Mouse (Mus musculus): Measurements from ENCODE around the gene Zfp931. TPM values are rescaled to one million over a fixed set of nuclear protein-coding genes. Genes with fewer than 3 reads are reported as not detected.
A peak's percentile ranks its signal among the peaks of the same experiment; 100 is the strongest.
"Not testable (repeated sequence)": the region's sequence is repeated elsewhere in the genome, so short reads cannot be mapped to it uniquely, and the experiment has no call there.

Zfp931 gene
- polyA plus RNA-seq, 1 experiment from 2014 or later: 18.8 TPM

DNA sequence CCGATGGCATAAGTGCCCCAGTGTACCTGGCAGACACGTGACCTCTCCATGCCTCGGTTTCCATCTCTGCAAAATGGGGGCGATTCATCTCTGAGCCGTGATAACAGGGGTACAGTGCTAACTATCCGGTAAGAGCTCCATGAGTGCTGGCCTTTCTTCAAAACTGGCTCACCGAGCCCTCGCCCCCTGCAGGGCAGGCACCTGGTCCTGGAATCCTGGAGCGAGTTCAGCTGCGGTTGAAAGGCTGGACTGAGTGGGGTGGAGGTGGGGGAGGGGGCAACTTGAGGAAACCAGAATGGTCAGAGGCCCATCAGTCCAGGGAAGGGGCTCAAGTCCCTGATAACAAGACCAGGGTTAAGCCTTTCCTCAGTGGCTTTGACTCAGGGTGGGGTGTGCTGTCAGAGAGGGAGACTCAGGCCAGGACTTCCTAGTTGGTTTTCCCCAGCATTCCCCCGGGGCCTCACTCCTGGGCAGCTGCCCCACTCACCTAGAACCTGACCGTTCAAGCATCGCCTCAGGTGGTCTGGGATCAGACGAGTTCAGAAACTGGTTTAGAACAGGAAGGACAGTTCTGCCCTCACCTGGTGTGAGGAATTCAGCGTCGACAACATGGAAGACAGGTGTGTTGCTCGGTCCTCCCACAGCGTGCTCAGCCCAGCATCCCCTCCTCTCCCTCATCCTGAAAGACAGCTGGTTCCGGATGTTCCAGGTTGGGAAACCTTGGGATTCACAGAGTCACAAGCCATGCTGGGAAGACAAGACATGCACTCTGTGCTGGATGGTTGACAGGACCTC lies 41.5 kb upstream of the Zfp931 start:
- Histone ChIP-seq H3K9me3 (replicated peaks; ENCODE audit: control insufficient read depth, low read length) (no peaks in the 10 kb centered on the region), H3K27me3 (ENCODE audit: control insufficient read depth, insufficient read depth, low read length) (peaks cover 14% of the 10 kb centered on the region; the same call in 1 of the 2 replicates), H3K9ac (ENCODE audit: low read length) (no peak overlapping the region), H3K4me3 (replicated peaks; ENCODE audit: low read length) (peak overlapping the region; percentile 43), H3K4me1 (ENCODE audit: control insufficient read depth, insufficient read depth, low read length) (peaks cover 7% of the 10 kb centered on the region; the same call in 1 of the 2 replicates), H3K36me3 (ENCODE audit: control insufficient read depth, insufficient read depth, low read length) (no peaks in the 10 kb centered on the region), H3K4me2 (ENCODE audit: low read depth, low read length) (peak overlapping the region; percentile 85), H3K27ac (ENCODE audit: low read length) (no peak overlapping the region)
- WGBS: 25% methylated on average over 19 of the region's 19 CpGs
- no peak for ATAC-seq (ENCODE audit: insufficient read depth, low FRiP score)

DNA sequence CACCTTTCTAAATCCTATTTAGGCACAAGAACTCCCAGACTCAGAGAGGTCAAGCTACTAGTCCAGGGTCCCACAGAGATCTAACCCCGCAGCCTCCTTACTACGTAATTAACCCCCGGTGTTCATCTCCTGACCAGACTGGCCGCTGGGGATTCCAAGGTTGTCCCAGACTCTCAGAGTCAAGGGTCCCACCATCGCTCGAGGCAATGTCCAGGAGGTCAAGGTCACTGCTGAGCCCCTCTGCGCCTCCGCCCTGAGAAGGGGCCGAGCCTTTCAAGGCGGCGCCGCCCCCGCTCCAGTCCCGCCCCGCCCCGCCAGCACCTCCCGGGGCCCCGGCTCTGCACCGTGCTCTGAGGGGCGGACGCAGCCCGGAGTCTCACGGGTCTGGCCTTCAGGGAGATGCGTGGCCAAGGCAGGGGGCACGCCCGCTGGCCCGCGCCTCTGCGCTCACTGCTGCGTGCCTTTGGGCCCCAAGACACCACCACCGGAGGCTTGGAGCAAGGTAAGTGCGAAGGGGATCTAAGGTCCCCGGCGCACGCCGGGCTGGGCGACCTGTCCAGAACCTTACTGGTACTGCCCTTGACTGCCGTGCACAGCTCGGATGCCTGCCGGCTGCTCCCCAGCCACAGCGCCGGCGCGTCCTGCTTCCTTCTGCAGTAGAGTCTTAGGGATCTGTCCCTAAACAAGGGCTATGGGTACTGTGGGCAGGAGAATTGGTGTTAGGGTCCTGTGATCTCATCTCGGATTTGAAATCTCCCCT lies 40.7 kb upstream of the Zfp931 start, which contains the start of gene Phactr3:
Phactr3 (plus strand) TSS at position 175 of the 760 bp plus-strand sequence.
- no peaks in the 10 kb centered on the region for H3K36me3 ChIP-seq (ENCODE audit: control insufficient read depth, insufficient read depth, low read length)
- H3K27ac ChIP-seq (ENCODE audit: low read length): no peak within 1 kb of the TSS
- no peaks in the 10 kb centered on the region for H3K9me3 ChIP-seq (replicated peaks; ENCODE audit: control insufficient read depth, low read length)
- H3K9ac ChIP-seq (ENCODE audit: low read length): peak within 1 kb of the TSS; percentile 65
- H3K4me2 ChIP-seq (ENCODE audit: low read depth, low read length): peak within 1 kb of the TSS; percentile 85
- peak; percentile 71 for ATAC-seq (ENCODE audit: insufficient read depth, low FRiP score)
- peaks cover 7% of the 10 kb centered on the region; the same call in 1 of the 2 replicates for H3K4me1 ChIP-seq (ENCODE audit: control insufficient read depth, insufficient read depth, low read length)
- 2% methylated on average over 45 of the region's 45 CpGs for WGBS
- H3K4me3 ChIP-seq (replicated peaks; ENCODE audit: low read length): peak within 1 kb of the TSS; percentile 43
- peaks cover 14% of the 10 kb centered on the region; the same call in 1 of the 2 replicates for H3K27me3 ChIP-seq (ENCODE audit: control insufficient read depth, insufficient read depth, low read length)

DNA sequence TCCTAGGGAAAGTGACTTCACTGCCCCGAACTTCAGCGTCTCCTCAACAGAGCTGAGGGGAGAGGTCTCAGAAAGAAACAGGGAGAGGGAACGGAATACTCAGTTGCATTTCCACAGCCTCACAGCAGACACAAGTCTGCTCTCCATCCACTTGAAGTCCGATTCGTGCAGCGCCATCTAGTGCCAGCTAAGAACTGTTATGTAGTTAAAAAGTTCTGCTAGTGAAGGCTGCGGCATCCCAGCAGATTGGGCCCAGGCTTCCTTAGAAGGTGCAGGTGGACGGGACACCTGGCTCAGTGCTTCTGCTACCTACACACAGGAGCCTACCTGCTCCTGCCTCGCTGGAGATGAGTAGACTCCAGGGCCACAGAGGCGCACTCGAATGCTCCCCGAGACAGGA lies 39.7 kb upstream of the Zfp931 start:
- 26% methylated on average over 12 of the region's 12 CpGs for WGBS
- H3K4me1 ChIP-seq (ENCODE audit: control insufficient read depth, insufficient read depth, low read length): peaks cover 7% of the 10 kb centered on the region; the same call in 1 of the 2 replicates
- peaks cover 14% of the 10 kb centered on the region; the same call in 1 of the 2 replicates for H3K27me3 ChIP-seq (ENCODE audit: control insufficient read depth, insufficient read depth, low read length)
- H3K4me2 ChIP-seq (ENCODE audit: low read depth, low read length): no peak overlapping the region
- no peak overlapping the region for H3K27ac ChIP-seq (ENCODE audit: low read length)
- ATAC-seq (ENCODE audit: insufficient read depth, low FRiP score): no peak
- H3K9me3 ChIP-seq (replicated peaks; ENCODE audit: control insufficient read depth, low read length): no peaks in the 10 kb centered on the region
- H3K4me3 ChIP-seq (replicated peaks; ENCODE audit: low read length): no peak overlapping the region
- H3K9ac ChIP-seq (ENCODE audit: low read length): no peak overlapping the region
- H3K36me3 ChIP-seq (ENCODE audit: control insufficient read depth, insufficient read depth, low read length): no peaks in the 10 kb centered on the region

DNA sequence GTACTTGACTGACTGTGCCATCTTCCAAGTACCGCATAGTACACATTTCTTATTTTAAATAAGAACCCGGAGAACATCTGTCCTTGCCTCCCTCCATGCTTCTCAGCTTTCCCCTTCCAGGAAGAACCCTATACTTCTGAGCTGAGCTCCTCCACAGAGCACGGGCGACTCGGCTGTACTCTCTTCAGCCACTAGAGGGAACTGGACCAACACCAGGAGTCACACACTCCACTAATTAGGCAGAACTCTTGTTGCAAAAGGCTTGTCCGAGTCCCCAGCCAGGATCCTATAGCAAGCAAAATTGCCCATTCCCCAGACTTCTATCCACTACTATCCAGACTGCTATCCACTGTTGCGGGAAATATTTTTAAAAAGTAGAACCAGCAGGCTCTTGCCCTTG lies 23.7 kb upstream of the Zfp931 start:
- H3K9me3 ChIP-seq (replicated peaks; ENCODE audit: control insufficient read depth, low read length): no peaks in the 10 kb centered on the region
- 13% methylated on average over 7 of the region's 7 CpGs for WGBS
- H3K27me3 ChIP-seq (ENCODE audit: control insufficient read depth, insufficient read depth, low read length): no peaks in the 10 kb centered on the region
- no peak overlapping the region for H3K4me3 ChIP-seq (replicated peaks; ENCODE audit: low read length)
- no peak; the same call in 1 of the 2 replicates for ATAC-seq (ENCODE audit: insufficient read depth, low FRiP score)
- no peak overlapping the region for H3K9ac ChIP-seq (ENCODE audit: low read length)
- H3K36me3 ChIP-seq (ENCODE audit: control insufficient read depth, insufficient read depth, low read length): no peaks in the 10 kb centered on the region
- H3K27ac ChIP-seq (ENCODE audit: low read length): no peak overlapping the region
- no peak overlapping the region for H3K4me2 ChIP-seq (ENCODE audit: low read depth, low read length)
- no peaks in the 10 kb centered on the region for H3K4me1 ChIP-seq (ENCODE audit: control insufficient read depth, insufficient read depth, low read length)

DNA sequence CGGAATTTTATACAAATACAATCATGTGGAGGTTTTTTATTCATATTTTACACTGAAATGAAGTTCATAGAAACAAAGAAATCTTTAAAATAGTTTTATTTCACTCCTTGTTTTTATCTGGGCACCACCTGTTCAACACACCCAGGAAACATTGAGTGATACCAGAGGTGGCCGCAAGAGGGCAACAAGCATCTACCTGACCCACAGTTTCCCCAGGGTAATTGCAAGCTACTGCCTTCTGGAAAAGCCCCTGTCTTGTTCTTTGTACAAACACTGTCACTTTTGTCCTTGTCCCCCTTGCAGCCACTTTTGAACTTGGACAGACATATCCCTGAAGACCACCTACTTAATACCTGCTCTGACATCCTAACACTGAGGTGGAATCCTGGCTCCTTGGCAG lies 19.7 kb upstream of the Zfp931 start:
- Histone ChIP-seq H3K27ac (ENCODE audit: low read length) (no peak overlapping the region), H3K36me3 (ENCODE audit: control insufficient read depth, insufficient read depth, low read length) (no peaks in the 10 kb centered on the region), H3K27me3 (ENCODE audit: control insufficient read depth, insufficient read depth, low read length) (no peaks in the 10 kb centered on the region), H3K4me3 (replicated peaks; ENCODE audit: low read length) (no peak overlapping the region), H3K9me3 (replicated peaks; ENCODE audit: control insufficient read depth, low read length) (no peaks in the 10 kb centered on the region), H3K4me2 (ENCODE audit: low read depth, low read length) (no peak overlapping the region), H3K9ac (ENCODE audit: low read length) (no peak overlapping the region), H3K4me1 (ENCODE audit: control insufficient read depth, insufficient read depth, low read length) (no peaks in the 10 kb centered on the region)
- ATAC-seq (ENCODE audit: insufficient read depth, low FRiP score): no peak
- 3% methylated on average over 2 of the region's 2 CpGs for WGBS

DNA sequence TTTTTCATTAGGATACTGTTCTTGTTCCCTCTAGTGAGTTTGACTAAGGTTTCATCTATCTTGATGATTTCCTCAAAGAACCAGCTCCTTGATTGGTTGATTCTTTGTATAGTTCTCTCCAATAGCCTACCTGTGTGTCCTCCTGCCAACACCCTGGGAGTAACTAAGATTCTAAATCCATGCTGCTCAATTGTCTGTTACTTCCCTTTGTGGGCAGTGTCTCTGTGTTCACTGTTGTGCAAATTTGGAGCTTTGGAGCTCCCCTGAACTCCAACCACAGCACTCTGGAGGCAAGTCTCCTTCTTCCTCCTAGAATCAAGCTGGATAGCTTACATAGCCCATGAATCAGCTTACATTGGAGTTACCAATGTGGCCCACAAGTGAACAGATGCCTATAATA lies 11.3 kb upstream of the Zfp931 start:
- H3K9me3 ChIP-seq (replicated peaks; ENCODE audit: control insufficient read depth, low read length): no peaks in the 10 kb centered on the region
- H3K27me3 ChIP-seq (ENCODE audit: control insufficient read depth, insufficient read depth, low read length): no peaks in the 10 kb centered on the region
- H3K4me2 ChIP-seq (ENCODE audit: low read depth, low read length): no peak overlapping the region
- no peaks in the 10 kb centered on the region for H3K36me3 ChIP-seq (ENCODE audit: control insufficient read depth, insufficient read depth, low read length)
- no peak overlapping the region for H3K4me3 ChIP-seq (replicated peaks; ENCODE audit: low read length)
- H3K4me1 ChIP-seq (ENCODE audit: control insufficient read depth, insufficient read depth, low read length): no peaks in the 10 kb centered on the region
- H3K27ac ChIP-seq (ENCODE audit: low read length): no peak overlapping the region
- no peak overlapping the region for H3K9ac ChIP-seq (ENCODE audit: low read length)
- no peak for ATAC-seq (ENCODE audit: insufficient read depth, low FRiP score)

DNA sequence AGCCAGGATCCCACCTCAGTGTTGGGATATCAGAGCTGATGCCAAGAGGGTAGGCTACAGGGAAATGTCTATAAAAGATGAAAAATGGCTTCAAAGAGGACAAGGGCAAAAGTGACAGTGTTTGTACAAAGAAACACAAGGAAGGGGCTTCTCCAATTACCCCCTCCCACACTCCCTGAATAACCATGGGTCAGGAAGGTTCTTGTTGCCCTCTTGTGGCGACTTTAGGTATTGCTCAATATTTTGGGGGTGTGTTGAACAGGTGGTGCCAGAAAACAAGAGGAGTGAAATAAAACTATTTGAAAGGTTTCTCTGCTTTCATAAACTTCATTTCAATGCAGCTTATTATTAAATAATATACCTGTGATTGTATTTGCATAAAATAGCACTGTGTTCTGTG lies 20.1 kb downstream of the Zfp931 start:
- WGBS: 0% methylated on average over 1 of the region's 1 CpGs
- Histone ChIP-seq H3K27ac (ENCODE audit: low read length) (no peak overlapping the region), H3K27me3 (ENCODE audit: control insufficient read depth, insufficient read depth, low read length) (no peaks in the 10 kb centered on the region), H3K9ac (ENCODE audit: low read length) (no peak overlapping the region), H3K4me2 (ENCODE audit: low read depth, low read length) (no peak overlapping the region), H3K4me1 (ENCODE audit: control insufficient read depth, insufficient read depth, low read length) (no peaks in the 10 kb centered on the region), H3K36me3 (ENCODE audit: control insufficient read depth, insufficient read depth, low read length) (no peaks in the 10 kb centered on the region), H3K9me3 (replicated peaks; ENCODE audit: control insufficient read depth, low read length) (no peaks in the 10 kb centered on the region), H3K4me3 (replicated peaks; ENCODE audit: low read length) (no peak overlapping the region)
- ATAC-seq (ENCODE audit: insufficient read depth, low FRiP score): no peak

DNA sequence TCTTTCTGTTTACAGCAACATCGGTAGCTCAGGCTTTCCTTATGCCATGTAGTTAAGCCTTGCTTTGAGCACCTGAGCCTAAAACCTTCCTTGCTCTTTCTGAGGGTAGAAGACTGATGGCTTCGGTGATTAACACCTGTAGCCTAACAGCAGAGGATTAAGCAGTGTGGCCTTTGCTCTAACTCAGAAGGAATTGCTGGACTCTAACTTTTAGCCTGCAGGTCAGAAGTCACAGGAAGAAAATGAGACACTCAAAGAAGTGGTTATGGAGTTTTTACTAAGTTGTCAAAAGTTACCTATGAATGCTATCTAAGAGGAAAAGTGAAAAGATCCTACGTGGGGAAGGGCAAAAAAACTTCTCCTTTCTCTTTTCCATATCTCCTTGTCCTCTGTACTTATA lies 50.7 kb downstream of the Zfp931 start:
- ATAC-seq (ENCODE audit: insufficient read depth, low FRiP score); H3K9me3 ChIP-seq (replicated peaks; ENCODE audit: control insufficient read depth, low read length); H3K27ac ChIP-seq (ENCODE audit: low read length); H3K4me1 ChIP-seq (ENCODE audit: control insufficient read depth, insufficient read depth, low read length); H3K9ac ChIP-seq (ENCODE audit: low read length); H3K36me3 ChIP-seq (ENCODE audit: control insufficient read depth, insufficient read depth, low read length); H3K4me3 ChIP-seq (replicated peaks; ENCODE audit: low read length); H3K27me3 ChIP-seq (ENCODE audit: control insufficient read depth, insufficient read depth, low read length); H3K4me2 ChIP-seq (ENCODE audit: low read depth, low read length): not testable (repeated sequence)
- WGBS: 85% methylated on average over 2 of the region's 3 CpGs

DNA sequence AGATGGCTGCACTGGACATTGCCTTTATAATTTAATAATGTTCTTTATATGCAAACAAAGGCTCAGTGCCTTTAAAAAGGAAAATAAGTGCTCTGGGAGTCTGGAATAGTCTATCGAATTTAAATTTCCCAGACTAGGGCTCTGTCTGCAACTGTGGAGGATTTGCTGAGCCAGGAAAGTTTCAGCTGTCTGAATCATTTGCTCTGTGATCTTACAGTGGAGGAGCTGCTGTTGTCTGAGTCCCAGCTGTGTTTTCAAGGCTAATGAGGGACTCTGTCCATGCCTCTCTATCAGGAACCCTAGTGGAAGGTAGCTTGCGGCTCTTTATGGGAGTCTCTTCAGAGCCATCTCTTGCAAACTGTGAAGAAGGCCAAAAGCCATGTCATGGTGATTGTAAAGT lies 54.4 kb downstream of the Zfp931 start:
- WGBS: 14% methylated on average over 2 of the region's 2 CpGs
- Histone ChIP-seq H3K4me2 (ENCODE audit: low read depth, low read length) (peak overlapping the region; percentile 54), H3K4me3 (replicated peaks; ENCODE audit: low read length) (peak overlapping the region; percentile 62), H3K9ac (ENCODE audit: low read length) (peak overlapping the region; percentile 75)
- H3K36me3 ChIP-seq (ENCODE audit: control insufficient read depth, insufficient read depth, low read length); H3K9me3 ChIP-seq (replicated peaks; ENCODE audit: control insufficient read depth, low read length); H3K4me1 ChIP-seq (ENCODE audit: control insufficient read depth, insufficient read depth, low read length); ATAC-seq (ENCODE audit: insufficient read depth, low FRiP score); H3K27me3 ChIP-seq (ENCODE audit: control insufficient read depth, insufficient read depth, low read length); H3K27ac ChIP-seq (ENCODE audit: low read length): not testable (repeated sequence)
